Mouse (Mus musculus) ES-E14 (cell line): ENCODE data around the gene Adck1.

Source experiments
- HCFC1 ChIP-seq: IDR thresholded peaks from 2 replicates; pipeline ENCODE4 v1.6.1; 2012; ENCODE audit warnings: low read length, inconsistent platforms, borderline replicate concordance; ENCODE audit not compliant: insufficient read depth
- MAFK ChIP-seq: IDR thresholded peaks from 2 replicates; pipeline ENCODE4 v1.6.1; 2014; ENCODE audit warnings: mild to moderate bottlenecking, low read depth, low read length, inconsistent platforms; ENCODE audit not compliant: insufficient read depth

- TF ChIP-seq HCFC1: no peak
- no peak for TF ChIP-seq MAFK
Measured at GRCm38 (mm10) chr12:88426926-88427325, 66.6 kb downstream of the Adck1 start.
